Comparison of ENCODE assay signal across 23 mouse cellular contexts in the genomic region with DNA sequence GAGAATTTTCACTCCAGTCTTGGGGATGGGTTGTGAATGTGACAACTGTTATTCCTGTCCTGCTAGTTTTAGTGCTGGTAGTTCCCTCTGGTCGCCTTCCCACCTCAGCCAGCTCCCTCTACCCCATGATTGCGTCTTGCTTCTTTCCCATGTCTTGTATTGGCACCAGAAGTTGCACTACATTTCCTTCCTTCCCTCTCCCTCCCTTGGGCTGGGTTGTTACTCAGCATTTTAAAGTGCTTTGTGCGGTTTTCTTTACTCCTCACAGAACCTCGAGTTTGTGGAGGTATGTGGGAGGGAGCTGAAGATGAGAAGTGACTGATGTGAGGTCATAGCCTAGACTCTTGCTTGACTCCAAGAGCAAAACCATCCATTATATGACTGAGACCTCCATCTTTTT. TPM values are rescaled to one million over a fixed set of nuclear protein-coding genes. Genes with fewer than 3 reads are reported as not detected.
DNase-seq lines count a peak whose midpoint lies in the region; ATAC-seq lines count a peak whose summit lies in the region.
"Had no signal": no experiment of that assay in that cellular context is flagged by ENCODE, and none has a peak within 500 bp of the region (broad histone marks: within the 10 kb centered on the region; RNA-seq: fewer than 3 reads in every experiment).

No protein-coding gene starts in this region.

- peak overlapping the region; percentile 67 for H3K4me3 ChIP-seq in megakaryocyte, embryonic 14.5 days (replicated peaks)
- H3K4me3 ChIP-seq: forebrain, embryonic 13.5 days; heart, embryonic 10.5 days; heart, embryonic 15.5 days; layer of hippocampus, adult 2 months; left cerebral cortex, adult 2 months; liver, embryonic 12.5 days; midbrain, embryonic 12.5 days; myocyte; neural tube, embryonic 12.5 days had no signal

- peaks cover 66% of the 10 kb centered on the region for H3K4me1 ChIP-seq in megakaryocyte, embryonic 14.5 days
- H3K4me1 ChIP-seq: heart, embryonic 10.5 days; neural tube, embryonic 12.5 days had no signal

- DNase-seq in 416B (ENCODE audit: low read depth): peak; percentile 85
- peak; percentile 8 for DNase-seq in CD4-positive helper T cell, adult 2 months (ENCODE audit: low read depth, low spot score)
- no peak for DNase-seq in spleen, postnatal 10 days (ENCODE audit: low spot score in 2 of 2)
- no peak for DNase-seq in embryo, embryonic 10.5 days (ENCODE audit: low spot score)
- DNase-seq in gastrocnemius, postnatal 4 days (ENCODE audit: low spot score in 2 of 2): no peak
- DNase-seq: cerebellum, adult 2 months; cerebellum, postnatal 14 days; kidney, adult 18-20 months; kidney, postnatal 36 days; liver, postnatal 0 days; thymus, postnatal 14 days had no signal

- peaks cover 80% of the 10 kb centered on the region for H3K36me3 ChIP-seq in megakaryocyte, embryonic 14.5 days (replicated peaks; ENCODE audit: low read length)

- peak; percentile 84 for ATAC-seq in common myeloid progenitor, adult 5-6 weeks (replicated peaks; ENCODE audit: low read depth, poor library complexity, severe bottlenecking)
- ATAC-seq: forebrain, embryonic 13.5 days; liver, embryonic 12.5 days; liver, postnatal 0 days; lung, postnatal 0 days had no signal

- no peaks in the 10 kb centered on the region for H3K9me3 ChIP-seq in megakaryocyte, embryonic 14.5 days
- H3K9me3 ChIP-seq: forebrain, embryonic 13.5 days; heart, embryonic 10.5 days; heart, embryonic 15.5 days; liver, embryonic 12.5 days; midbrain, embryonic 12.5 days; neural tube, embryonic 12.5 days had no signal

- H3K27me3 ChIP-seq in megakaryocyte, embryonic 14.5 days (replicated peaks): no peaks in the 10 kb centered on the region
- H3K27me3 ChIP-seq: forebrain, embryonic 13.5 days; heart, embryonic 15.5 days; liver, embryonic 12.5 days; midbrain, embryonic 12.5 days; neural tube, embryonic 12.5 days had no signal

RNA-seq across cellular contexts. Expression of gene Ric8b, which starts 38.8 kb away (rescaled TPM):
- 15.8 and 21.5 TPM in 2 replicates for total RNA-seq in common myeloid progenitor, adult 5-6 weeks (2017)
- polyA plus RNA-seq in megakaryocyte, embryonic 14.5 days (2012; ENCODE audit: insufficient read depth, low replicate concordance): 2.3 and 2.9 TPM in 2 replicates
- 10 to 100 TPM; 44.9 to 50.1 TPM for total RNA-seq in gastrocnemius, postnatal 4 days (2021)

Comparison
In these comparisons a context has a peak if more than half of its experiments do, and no peak if none do; other contexts are left out.
1. DNase-seq: peak in 416B (single experiment) and CD4-positive helper T cell, adult 2 months (single experiment); none in spleen, postnatal 10 days (0 of 2), embryo, embryonic 10.5 days (single experiment) and gastrocnemius, postnatal 4 days (0 of 2).